Mouse (Mus musculus) urinary bladder, postnatal 36 days (tissue): ENCODE data around the gene Gm49321.
A peak's percentile ranks its signal among the peaks of the same experiment; 100 is the strongest.

Experiments used
- DNase-seq, 2 experiments: peaks; one replicate each; pipeline ENCODE4 v3.0.0; 2022; ENCODE audit warnings: low spot score in 2 of 2, mixed read lengths in 1 of 2

The Gm49321 gene

DNA sequence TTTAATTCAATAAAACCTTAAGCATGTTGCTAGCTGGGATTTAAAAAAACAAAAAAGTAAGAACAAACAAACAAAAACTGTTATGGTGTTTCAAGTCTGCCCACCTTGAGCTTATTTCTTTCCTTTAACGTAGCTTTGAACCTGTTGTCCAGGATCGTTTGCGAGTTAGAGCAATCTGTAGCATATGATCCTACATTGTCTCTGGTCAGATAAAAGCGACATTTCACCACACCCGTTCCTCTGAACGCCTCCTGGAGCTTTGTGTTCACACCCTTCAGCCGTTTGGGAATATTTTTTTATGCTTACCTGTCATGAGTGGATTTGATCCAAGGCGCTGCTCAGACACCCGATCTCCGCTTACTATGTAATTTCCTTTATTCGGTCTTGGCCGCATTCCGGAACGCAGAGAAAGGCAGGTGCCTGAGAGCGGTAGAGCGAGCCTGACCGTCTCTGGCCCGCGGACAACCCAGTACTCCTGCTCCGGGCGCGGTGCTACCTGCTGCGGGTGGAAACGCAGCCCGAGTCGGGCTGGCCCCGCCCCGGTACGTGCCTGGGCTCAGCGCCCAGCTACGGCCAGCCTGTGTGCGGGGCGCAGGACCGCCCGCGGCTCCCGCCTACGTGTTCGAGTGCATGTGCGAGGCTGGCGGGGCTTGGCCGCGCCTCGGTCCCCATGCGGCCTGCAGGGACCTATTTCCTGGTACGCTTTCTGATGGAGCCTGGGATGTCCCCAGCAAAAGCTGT is 12.0 kb downstream of the Gm49321 start:
- DNase-seq, result peak; percentile 12 to 21

DNA sequence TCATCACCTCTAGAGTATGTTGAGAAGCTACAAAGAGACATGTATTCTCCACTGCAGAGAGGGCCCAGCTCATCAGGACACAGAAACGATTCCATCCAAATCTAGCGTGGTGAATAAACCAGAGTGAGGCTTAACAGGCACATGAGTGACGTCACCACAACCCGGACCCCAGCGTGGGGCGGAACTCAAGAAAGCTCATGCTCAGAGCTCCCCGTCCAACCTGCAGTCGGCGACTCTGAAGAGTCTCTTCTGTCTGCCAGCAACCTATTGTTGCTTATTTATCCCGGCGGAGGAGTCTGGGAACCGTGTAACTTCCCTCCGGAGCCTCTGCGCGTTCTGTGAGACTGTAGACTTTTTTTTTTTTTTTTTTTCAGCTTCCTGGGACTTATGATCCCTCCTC is 15.4 kb downstream of the Gm49321 start:
- no peak for DNase-seq

DNA sequence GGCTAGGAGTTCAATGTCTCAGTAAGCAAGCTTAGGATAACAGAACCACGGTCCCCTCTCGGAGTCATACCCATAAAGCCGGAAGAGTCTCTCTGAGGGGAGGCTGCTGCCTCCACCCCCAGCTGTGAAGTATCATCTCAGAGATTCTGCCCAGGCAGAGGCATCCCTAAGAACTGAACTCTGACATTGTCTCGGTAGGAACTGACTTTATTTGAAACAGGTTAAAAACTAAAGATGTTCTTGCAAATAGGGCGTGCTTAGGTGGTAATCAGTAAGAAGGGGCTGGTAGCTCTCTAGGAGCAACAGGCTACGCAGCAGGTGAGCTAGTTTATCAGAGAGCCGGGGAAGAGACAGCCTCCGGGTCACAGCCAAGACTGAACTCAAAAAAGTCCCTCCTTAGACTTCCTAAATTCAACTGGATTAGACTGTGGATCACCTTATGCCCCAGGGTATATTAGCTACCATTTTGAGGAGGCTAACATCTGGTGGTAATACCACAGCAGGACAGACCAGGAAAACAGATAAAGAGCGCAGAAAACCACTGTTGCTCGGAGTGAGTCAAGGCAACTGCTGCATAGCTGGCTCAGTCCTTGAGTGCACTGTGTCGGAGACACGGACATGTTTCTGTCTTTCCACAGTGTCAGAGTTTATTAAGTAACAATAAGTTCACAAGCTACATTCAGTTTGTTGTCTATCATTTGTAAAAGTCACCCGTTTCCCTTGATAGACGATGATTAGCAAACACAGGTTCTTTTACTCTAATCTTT is 16.1 kb downstream of the Gm49321 start:
- no peak for DNase-seq

DNA sequence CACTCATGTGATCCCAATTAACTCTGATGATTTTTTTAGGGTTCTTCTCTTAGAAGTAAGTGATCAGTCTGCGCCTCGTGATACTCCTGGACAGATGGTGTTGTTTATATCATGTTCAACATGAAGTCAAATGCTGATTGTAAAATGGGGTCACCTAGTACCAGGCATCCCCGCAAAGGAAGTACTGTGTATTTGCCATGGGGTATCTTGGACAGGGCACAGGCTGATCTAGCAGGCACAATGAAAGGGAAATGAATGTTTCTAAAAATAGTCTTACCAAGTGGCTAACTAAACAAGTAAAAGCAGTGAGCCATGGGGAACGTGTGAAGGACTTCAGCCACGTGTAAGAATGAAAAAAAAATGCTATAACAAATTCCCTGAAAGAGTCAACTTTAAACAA is 17.3 kb downstream of the Gm49321 start:
- no peak for DNase-seq

DNA sequence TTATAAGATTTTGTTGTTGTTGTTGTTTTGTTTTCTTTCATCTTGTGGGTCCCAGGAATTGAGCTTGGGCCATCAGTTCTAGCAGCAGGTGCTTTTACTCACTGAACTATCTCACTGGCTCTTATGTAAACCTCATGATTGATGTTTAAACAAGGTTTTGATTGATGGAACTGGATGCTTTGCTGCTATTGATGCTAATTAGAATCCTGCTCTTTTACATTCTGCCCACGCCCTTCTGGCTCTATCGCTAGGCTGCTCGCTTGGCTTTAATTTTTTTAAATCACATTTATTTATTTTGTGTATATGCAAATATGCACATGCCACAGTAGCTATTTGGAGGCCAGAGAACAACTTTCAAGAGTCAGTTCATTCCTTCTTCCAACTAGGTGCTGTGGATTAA is 20.2 kb downstream of the Gm49321 start:
- DNase-seq, result no peak

DNA sequence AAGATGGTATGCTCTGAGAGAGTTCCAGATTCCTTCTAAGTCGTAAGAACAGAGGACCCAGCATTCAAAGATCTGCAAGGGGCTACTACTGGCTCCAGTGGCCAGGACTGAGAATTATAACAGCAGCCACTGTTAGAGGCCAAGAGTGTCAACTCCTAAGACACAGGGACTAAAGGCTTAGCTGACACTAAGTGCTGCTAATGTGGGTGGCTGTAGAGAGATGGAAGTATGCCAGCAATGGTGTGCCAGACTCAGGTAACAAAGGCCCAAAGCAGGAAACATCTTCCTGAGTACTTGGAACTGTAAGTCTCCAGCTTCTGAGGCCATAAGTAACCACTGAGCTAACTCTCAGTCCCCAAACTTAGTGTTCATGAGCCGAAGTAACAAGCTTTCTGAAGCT is 21.4 kb downstream of the Gm49321 start:
- DNase-seq, result no peak

DNA sequence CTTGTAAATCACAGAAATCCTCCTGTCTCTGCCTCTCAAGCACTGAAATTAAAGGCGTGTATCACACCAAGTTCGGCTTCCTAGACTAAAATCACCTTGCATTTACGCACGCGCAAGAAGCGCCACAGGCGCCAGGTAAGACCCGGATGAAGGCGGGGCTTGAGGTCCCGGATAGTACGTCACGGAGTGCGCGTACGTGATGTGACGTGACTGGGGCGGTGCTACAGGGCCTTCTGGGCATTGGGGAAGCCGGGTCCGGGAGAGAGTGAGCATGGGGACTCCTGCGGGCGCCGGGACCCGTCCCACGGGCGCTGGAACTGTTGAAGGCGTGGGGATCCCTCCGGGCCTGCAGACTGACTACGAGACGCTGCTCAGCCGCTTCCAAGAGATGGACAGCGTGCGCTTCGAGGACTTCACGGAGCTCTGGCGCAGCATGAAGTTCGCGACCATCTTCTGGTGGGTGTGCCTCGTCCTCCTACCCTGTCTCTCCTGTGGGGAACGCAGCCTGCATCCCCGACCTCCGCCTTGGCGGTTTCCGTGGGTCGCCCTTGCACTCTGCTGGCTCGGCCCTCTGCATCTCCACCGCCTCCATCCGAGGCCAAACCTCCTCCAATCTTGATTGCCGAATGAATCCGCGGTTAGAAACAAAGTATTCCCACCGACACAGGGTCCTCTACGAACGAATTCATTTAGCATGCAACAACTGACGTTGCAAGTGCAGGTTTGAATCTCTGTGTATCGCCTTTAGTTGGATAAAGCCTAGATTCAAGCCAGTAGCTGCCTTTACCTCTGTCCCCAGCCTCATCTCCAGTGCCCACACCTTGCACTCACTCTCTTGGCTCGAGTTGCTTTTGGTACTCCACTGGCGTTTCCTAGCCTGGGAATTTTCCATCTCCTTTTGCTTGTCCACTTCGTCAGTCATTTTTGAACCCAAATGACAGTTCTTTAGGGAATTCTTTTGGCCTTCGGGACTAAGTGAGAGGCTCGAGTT is 27.1 kb downstream of the Gm49321 start, which contains the start of gene Snapc1:
Gene Snapc1 (plus strand): TSS at position 191 of the 991 bp plus-strand sequence.
- peak; percentile 96 to 97 for DNase-seq

DNA sequence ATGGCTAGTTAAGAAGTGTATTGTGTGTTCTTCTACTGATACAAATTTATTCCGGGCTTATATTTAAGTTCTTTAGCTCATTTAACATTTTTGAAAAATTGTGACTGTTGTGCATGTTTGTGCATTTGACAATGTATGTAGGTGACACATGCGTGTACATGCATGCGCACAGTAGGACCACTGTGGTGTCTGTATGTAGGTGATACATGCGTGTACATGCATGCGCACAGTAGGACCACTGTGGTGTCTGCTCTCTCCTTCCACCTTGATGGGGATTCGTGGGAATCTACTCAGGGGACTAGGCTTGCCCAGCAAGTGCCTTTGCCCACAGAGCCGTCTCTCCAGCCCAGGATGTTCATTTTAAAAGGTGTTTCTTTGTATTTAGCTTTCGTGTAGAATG is 31.7 kb downstream of the Gm49321 start:
- DNase-seq, result no peak

DNA sequence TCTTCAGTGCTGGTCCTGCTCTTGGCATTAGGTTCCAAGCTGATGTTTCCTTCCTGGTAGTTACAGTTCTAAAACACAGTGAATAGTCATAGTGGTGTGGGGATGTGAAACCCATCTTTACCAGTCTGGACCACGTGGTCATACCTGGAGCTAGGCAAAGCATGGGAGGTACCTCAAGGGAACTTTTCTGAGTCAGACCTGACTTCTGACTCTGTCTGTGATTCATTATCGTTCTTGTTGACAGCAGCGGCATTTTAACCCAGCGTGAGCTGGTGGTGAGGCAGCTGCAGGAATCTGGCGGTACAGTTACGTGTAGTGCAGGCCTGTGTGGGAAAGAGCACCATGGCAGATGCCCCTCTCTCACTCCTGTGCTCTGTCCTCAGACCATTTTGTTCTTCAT is 37.1 kb downstream of the Gm49321 start:
- no peak for DNase-seq

DNA sequence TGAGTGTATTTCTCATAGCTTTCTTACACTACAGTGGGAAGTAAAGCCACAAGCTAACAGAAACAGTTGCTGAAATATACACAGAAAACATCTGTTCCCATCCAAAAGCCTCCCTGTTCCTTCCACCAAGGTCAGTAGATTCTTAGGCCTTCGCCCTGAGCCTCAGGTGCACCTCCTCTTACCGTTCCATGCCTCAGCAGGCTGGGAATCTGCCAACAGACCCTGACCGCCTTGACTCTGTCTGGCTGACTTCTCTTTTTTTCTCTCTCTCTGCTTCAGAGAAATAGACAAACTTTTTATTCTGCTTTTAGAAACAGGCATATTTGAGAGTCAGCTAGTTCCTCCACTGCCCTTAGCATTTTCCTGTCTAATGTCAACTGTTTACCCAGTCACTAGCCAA is 40.7 kb downstream of the Gm49321 start:
- no peak for DNase-seq

DNA sequence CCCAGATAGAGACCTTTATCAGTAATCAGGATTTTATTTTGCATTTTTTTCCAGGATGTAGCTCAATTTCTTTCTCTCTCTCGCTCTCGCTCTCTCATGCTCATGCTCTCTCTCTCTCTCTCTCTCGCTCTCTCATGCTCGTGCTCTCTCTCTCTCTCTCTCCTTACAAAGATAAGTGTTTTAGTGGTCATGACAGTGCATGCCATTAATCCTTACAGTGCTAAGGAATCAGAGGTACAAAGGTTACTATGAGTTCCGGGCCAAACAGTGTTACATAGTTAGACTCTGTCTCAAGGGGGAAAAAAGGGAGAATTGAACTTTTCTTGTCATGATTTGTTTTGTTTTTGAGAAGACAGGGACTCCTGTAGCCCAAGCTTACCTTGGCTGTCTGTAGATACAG is 42.2 kb downstream of the Gm49321 start:
- no peak for DNase-seq

DNA sequence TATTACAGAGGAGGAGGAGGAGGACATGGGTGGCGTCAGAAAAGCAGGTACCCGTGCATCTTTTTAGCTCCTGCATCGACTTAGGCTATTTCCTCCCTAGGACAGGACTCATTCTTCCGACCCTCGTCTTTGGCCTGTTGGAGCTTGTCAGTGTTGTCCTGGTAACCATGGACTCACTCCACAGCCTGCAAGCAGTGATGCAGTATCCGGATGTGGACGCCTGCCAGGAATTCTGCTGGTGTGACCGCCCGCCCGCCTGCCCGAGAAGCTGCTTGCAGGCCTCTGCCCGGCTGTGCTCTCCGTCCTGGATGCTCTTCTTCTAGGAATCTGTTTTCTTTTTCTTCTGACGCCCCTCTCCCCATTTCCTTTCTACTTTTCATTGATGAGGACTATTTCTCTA is 45.1 kb downstream of the Gm49321 start:
- DNase-seq, result peak; percentile 38 to 46

DNA sequence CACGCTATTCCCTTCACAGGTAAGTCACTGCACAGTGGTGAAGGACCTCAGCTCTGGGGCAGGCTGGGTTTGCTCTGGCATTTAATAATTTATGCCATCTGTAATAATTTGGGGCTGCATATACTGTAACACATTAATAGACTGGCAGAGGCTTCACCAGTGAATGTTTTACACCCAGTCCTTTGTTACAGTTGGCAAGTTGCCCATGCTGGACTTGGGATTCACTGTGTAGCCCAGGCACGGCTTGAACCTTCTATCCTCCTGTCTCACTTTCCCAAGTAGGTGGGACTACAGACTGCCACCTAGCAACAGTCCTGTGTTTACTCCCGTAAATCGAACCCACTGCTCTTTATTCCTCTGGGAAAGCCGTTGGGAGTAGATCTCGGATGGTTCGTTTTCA is 48.8 kb downstream of the Gm49321 start:
- no peak for DNase-seq

DNA sequence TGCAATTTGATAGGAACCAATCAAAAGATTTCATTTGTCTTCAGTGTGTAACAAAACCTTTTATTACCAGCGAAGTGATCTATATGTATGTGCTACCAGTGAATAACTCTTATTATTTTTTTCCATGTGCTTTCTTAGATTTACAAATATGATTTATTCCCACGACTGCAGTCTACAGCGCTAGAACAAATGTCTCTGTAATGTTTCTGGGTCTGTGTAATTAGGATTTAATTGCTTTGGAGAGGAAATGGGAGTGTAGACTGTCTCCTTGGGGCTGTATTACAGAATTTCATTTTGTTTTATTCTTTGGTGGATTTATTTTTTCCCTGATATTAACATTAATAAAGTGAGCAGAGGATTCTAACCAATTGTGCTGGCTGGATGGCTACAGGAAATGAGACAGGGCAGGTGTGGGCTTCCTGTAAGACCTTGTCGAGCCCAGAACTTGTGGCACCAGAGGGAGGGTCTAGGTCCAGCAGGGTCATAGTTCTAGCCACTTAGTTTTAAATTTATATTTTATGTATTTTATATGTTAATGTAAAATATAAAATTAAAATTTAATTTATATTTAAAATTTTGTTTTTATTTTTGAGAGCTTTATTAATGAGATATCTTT is 51.0 kb downstream of the Gm49321 start:
- DNase-seq, result no peak

DNA sequence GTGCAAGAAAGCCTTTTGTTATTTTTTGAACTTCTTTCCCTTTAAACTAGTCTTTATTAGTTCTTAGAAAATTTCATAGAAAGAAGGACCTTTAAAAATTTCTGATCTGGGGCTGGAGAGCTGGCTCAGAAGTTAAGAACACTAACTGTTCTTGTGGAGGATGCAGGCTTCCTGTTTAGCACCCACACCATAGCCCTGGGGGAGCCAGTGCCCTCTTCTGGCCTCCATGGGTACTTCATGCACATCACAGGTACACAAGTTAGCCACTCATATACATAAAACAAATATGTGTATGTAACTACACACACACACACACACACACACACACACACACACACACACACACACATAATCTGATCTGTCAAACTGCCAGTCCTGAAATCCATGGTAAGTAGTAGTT is 52.1 kb downstream of the Gm49321 start:
- DNase-seq, result peak; percentile 18 to 31

DNA sequence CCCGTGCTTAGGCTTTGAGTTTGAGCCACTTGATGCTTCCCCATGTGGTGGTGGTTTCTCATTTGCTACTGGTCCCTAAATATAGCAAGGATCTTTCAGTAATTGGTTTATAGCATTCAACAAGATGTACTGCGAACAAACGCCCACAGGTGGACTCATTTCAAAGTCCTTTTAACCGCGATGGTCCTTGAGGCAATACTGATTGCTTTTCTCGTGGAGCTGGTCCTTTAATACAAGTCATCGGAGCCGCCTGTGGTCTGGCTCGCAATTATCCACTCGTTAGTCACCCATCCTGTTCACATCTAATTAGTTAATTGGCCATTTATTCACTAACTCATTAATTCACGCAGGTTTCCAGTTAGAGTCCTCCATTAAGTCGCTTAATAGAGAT is 59.4 kb downstream of the Gm49321 start:
- DNase-seq, result no peak

DNA sequence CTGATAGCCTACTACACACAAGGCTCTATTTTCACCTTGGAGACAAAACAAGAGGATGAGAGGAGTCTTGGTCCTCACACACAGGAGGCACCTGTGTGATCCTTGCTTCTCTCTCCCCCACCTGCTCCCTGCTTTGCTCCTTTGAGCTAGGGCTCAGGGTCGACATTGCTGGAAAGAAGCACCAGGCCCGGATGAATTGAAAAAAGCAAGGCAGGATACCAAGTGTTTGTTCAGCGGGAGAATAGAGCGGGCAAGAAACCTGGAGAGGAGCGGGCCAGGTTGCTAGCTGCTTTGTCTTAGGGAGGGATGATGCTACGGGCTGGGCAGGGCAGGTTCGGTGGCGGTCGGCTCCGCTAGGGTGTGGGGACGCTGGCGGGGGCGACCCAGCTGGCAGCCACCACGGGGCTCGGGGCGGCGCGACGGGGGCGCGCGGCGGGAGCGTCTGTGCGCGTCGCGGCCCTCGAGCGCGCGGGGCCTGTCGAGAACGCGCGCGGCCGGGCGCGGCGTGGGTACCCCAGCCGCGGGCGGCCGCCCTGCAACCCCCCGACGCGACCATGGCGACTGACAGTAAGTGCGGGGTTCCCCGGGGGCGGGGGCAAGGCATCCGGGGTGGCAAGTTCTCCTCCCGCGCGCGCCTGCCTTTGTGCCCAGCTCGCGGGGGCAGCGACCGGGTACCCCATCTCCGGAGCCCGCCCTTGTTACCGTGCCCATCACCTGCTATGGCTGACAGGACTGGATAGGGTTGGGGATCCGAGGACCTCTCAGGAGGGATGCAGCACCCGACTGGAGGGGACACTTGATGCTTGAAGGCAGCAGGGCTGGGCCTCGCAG is 60.1 kb downstream of the Gm49321 start, which contains the start of gene Syt16:
Gene Syt16 (plus strand): TSS at position 365 of the 831 bp plus-strand sequence.
- DNase-seq, result no peak

DNA sequence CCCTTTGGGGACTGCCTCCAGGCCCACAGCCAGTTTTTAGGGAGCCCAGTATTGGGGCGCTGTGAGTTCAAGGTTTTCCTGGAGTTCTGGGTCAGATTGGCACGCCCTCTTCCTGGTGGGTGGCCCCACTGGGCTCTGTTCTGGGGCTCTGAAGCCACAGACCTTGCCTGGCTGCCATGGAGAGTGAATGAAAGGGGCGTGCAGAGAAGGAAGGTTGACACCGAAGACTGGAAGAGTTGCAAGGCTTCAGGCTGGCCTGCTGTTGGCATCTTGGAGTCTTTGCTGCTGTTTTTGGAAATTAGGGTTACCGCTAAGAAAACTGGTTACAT is 60.6 kb downstream of the Gm49321 start:
- no peak for DNase-seq

DNA sequence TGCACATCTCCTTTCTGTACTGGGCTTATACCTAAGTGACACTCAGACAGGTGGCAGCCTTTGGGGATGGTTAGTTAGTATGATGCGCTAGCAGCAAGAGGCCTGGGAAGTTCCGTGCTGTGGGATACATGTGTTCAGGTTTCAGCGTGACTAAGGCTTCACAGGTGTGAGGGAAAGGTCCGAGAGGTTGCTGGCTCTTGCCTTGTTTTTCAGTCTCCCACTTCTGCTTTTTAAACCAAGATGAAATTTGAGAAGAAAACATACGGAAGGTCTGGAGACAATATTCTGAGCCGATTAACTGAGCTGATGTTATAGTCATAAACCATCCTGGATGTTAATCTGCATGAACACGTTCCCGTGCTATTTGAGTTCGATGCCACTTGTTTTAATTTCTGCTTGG is 65.0 kb downstream of the Gm49321 start:
- DNase-seq, result no peak

DNA sequence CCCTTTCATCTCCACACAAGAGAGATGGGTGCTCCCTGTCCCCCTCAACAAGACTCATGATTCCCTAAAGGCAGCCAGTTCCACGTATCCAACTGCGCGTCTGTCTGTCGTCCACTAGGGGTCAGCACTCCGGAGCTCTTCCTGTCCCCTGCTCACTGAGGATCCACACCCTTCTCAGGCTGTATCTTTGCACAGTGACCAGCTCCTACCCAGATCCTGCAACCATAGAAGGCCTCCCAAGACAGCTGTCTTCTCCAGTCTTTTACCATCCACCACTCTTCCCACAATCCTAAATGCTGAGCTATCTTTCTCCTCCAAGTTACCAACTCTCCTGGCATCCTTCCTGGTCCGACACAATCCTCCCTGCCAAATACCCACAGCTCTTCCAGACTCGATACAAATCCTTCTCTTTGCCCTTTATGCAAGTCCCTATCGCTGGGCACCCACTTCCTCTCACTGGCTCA is 72.0 kb downstream of the Gm49321 start:
- peak in 1 of 2 experiments; percentile 15 for DNase-seq

DNA sequence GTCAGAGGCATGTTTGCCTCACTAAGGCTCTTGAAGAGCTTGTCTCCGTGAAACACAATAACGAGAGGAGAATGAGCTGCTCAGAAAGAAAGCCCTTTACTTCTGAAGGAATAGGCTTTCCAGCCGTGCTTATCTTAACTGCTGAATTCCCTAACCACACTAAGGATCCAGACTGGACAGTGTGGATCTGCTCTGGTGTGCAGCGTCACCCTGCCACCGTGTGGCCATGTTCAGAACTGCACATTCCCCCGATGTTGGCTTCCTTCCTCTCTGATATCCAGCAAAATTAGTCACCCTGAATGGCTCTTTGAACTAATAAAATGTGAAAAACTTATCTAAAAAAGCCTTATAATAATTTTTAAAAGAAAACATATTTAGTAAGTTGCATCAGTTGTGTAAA is 76.3 kb downstream of the Gm49321 start:
- peak; percentile 74 to 81 for DNase-seq
